Mouse (Mus musculus) ES-Bruce4 (cell line): ENCODE measurements around the gene Slc6a9.

Experiments used
- CTCF ChIP-seq: IDR thresholded peaks from one replicate; pipeline ENCODE4 v1.8.1; 2011; ENCODE audit warnings: low read depth, low read length
- POLR2A ChIP-seq: IDR thresholded peaks from one replicate; pipeline ENCODE4 v1.8.1; 2011; ENCODE audit warnings: low read length; ENCODE audit not compliant: insufficient read depth

GRCm38 (mm10) chr4:117830801-117831200, 3.5 kb upstream of the Slc6a9 start:
- TF ChIP-seq CTCF (no peak), POLR2A (no peak)
